Mouse (Mus musculus): ENCODE results near the gene Uba52. TPM values are rescaled to one million over a fixed set of nuclear protein-coding genes. Genes with fewer than 3 reads are reported as not detected.

The Uba52 gene
- polyA plus RNA-seq, 1 experiment from 2014 or later, result 684 TPM

GRCm38 (mm10) chr8:70552836-70553235, 42.2 kb upstream of the Uba52 start:
- DNase-seq (no peak), ATAC-seq (no peak)
- 13% methylated on average over 1 of the region's 1 CpGs for WGBS (ENCODE audit: insufficient replicate concordance)
- Histone ChIP-seq H3K9ac (replicated peaks) (no peak overlapping the region), H3K27ac (ENCODE audit: low read depth) (peak overlapping the region; percentile 79; the same call in 1 of the 2 replicates), H3K36me3 (replicated peaks; ENCODE audit: insufficient read depth, low read length) (peaks cover 6% of the 10 kb centered on the region; the same call in 1 of the 2 replicates), H3K4me2 (ENCODE audit: low read depth, low read length) (no peak overlapping the region), H3K4me3 (ENCODE audit: low read depth, low read length) (no peak overlapping the region), H3K27me3 (ENCODE audit: insufficient read depth, low read length) (no peaks in the 10 kb centered on the region), H3K4me1 (ENCODE audit: insufficient read depth) (peaks cover 73% of the 10 kb centered on the region), H3K9me3 (ENCODE audit: low read length) (no peaks in the 10 kb centered on the region)
- TF ChIP-seq EP300 (IDR thresholded peaks at IDR 0.05; ENCODE audit: low read depth) (no peak), CTCF (IDR thresholded peaks at IDR 0.05; ENCODE audit: low read depth) (no peak)

- TF ChIP-seq EP300 (IDR thresholded peaks at IDR 0.05; ENCODE audit: low read depth) (0 out of 2 replicates have a peak, but pooled peaks have one; percentile 8), CTCF (IDR thresholded peaks at IDR 0.05; ENCODE audit: low read depth) (no peak)
- ATAC-seq (no peak), DNase-seq (no peak)
- 36% methylated on average over 3 of the region's 3 CpGs for WGBS (ENCODE audit: insufficient replicate concordance)
- H3K27ac ChIP-seq (ENCODE audit: low read depth), result peak overlapping the region; percentile 67
- H3K9ac ChIP-seq (replicated peaks), result no peak overlapping the region; the same call in 1 of the 2 replicates
- 0 out of 2 replicates have a peak overlapping the region, but pooled peaks have one; percentile 6 for H3K4me2 ChIP-seq (ENCODE audit: low read depth, low read length)
- no peak overlapping the region for H3K4me3 ChIP-seq (ENCODE audit: low read depth, low read length)
- H3K9me3 ChIP-seq (ENCODE audit: low read length), result no peaks in the 10 kb centered on the region
- peaks cover 6% of the 10 kb centered on the region; the same call in 1 of the 2 replicates for H3K36me3 ChIP-seq (replicated peaks; ENCODE audit: insufficient read depth, low read length)
- peaks cover 71% of the 10 kb centered on the region for H3K4me1 ChIP-seq (ENCODE audit: insufficient read depth)
- H3K27me3 ChIP-seq (ENCODE audit: insufficient read depth, low read length), result no peaks in the 10 kb centered on the region
Measured at GRCm38 (mm10) chr8:70551558-70552161, 41.1 kb upstream of the Uba52 start.

GRCm38 (mm10) chr8:70549412-70550184, 39.0 kb upstream of the Uba52 start:
- H3K9me3 ChIP-seq (ENCODE audit: low read length), result no peaks in the 10 kb centered on the region
- H3K9ac ChIP-seq (replicated peaks), result no peak overlapping the region
- no peaks in the 10 kb centered on the region for H3K27me3 ChIP-seq (ENCODE audit: insufficient read depth, low read length)
- H3K4me2 ChIP-seq (ENCODE audit: low read depth, low read length), result no peak overlapping the region
- WGBS (ENCODE audit: insufficient replicate concordance), result 57% methylated on average over 10 of the region's 10 CpGs
- ATAC-seq, result no peak
- H3K4me1 ChIP-seq (ENCODE audit: insufficient read depth), result peaks cover 78% of the 10 kb centered on the region
- no peak overlapping the region for H3K4me3 ChIP-seq (ENCODE audit: low read depth, low read length)
- TF ChIP-seq CTCF (IDR thresholded peaks at IDR 0.05; ENCODE audit: low read depth), result peak; percentile 20
- no peak for TF ChIP-seq EP300 (IDR thresholded peaks at IDR 0.05; ENCODE audit: low read depth)
- DNase-seq, result no peak
- H3K36me3 ChIP-seq (replicated peaks; ENCODE audit: insufficient read depth, low read length), result peaks cover 6% of the 10 kb centered on the region
- 0 out of 2 replicates have a peak overlapping the region, but pooled peaks have one; percentile 35 for H3K27ac ChIP-seq (ENCODE audit: low read depth)

GRCm38 (mm10) chr8:70547762-70548161, 37.2 kb upstream of the Uba52 start:
- Histone ChIP-seq H3K4me1 (ENCODE audit: insufficient read depth) (peaks cover 75% of the 10 kb centered on the region), H3K4me2 (ENCODE audit: low read depth, low read length) (no peak overlapping the region), H3K9me3 (ENCODE audit: low read length) (no peaks in the 10 kb centered on the region), H3K9ac (replicated peaks) (no peak overlapping the region), H3K36me3 (replicated peaks; ENCODE audit: insufficient read depth, low read length) (peaks cover 6% of the 10 kb centered on the region), H3K27me3 (ENCODE audit: insufficient read depth, low read length) (no peaks in the 10 kb centered on the region), H3K4me3 (ENCODE audit: low read depth, low read length) (no peak overlapping the region), H3K27ac (ENCODE audit: low read depth) (peak overlapping the region; percentile 35; the same call in 1 of the 2 replicates)
- TF ChIP-seq CTCF (IDR thresholded peaks at IDR 0.05; ENCODE audit: low read depth) (no peak), EP300 (IDR thresholded peaks at IDR 0.05; ENCODE audit: low read depth) (no peak)
- no peak for DNase-seq
- 77% methylated on average over 6 of the region's 6 CpGs for WGBS (ENCODE audit: insufficient replicate concordance)
- no peak for ATAC-seq

- DNase-seq, result no peak
- TF ChIP-seq EP300 (IDR thresholded peaks at IDR 0.05; ENCODE audit: low read depth), result no peak
- TF ChIP-seq CTCF (IDR thresholded peaks at IDR 0.05; ENCODE audit: low read depth), result no peak
- Histone ChIP-seq H3K9me3 (ENCODE audit: low read length) (no peaks in the 10 kb centered on the region), H3K4me1 (ENCODE audit: insufficient read depth) (peaks cover 70% of the 10 kb centered on the region), H3K27me3 (ENCODE audit: insufficient read depth, low read length) (no peaks in the 10 kb centered on the region), H3K9ac (replicated peaks) (peak overlapping the region; percentile 34; the same call in 1 of the 2 replicates), H3K4me2 (ENCODE audit: low read depth, low read length) (no peak overlapping the region), H3K4me3 (ENCODE audit: low read depth, low read length) (no peak overlapping the region), H3K27ac (ENCODE audit: low read depth) (no peak overlapping the region), H3K36me3 (replicated peaks; ENCODE audit: insufficient read depth, low read length) (peaks cover 6% of the 10 kb centered on the region)
- ATAC-seq, result no peak
- WGBS (ENCODE audit: insufficient replicate concordance), result 60% methylated on average over 4 of the region's 4 CpGs
Measured at GRCm38 (mm10) chr8:70546412-70546811, 35.8 kb upstream of the Uba52 start.

- Histone ChIP-seq H3K4me1 (ENCODE audit: insufficient read depth) (peaks cover 64% of the 10 kb centered on the region), H3K27ac (ENCODE audit: low read depth) (peak overlapping the region; percentile 99), H3K36me3 (replicated peaks; ENCODE audit: insufficient read depth, low read length) (no peaks in the 10 kb centered on the region; the same call in 1 of the 2 replicates), H3K9me3 (ENCODE audit: low read length) (no peaks in the 10 kb centered on the region), H3K4me2 (ENCODE audit: low read depth, low read length) (peak overlapping the region; percentile 58; the same call in 1 of the 2 replicates), H3K27me3 (ENCODE audit: insufficient read depth, low read length) (no peaks in the 10 kb centered on the region), H3K9ac (replicated peaks) (peak overlapping the region; percentile 54), H3K4me3 (ENCODE audit: low read depth, low read length) (0 out of 2 replicates have a peak overlapping the region, but pooled peaks have one; percentile 1)
- DNase-seq (peak; percentile 82), ATAC-seq (peak; percentile 57)
- WGBS (ENCODE audit: insufficient replicate concordance), result 27% methylated on average over 6 of the region's 6 CpGs
- peak; percentile 81 for TF ChIP-seq EP300 (IDR thresholded peaks at IDR 0.05; ENCODE audit: low read depth)
- peak; percentile 66 for TF ChIP-seq CTCF (IDR thresholded peaks at IDR 0.05; ENCODE audit: low read depth)
Measured at GRCm38 (mm10) chr8:70544200-70544687, 33.6 kb upstream of the Uba52 start.

All from liver, postnatal 0 days (tissue).